Mouse (Mus musculus) right cerebral cortex, postnatal 4 days (tissue): ENCODE measurements around the gene Kif12.
A peak's percentile ranks its signal among the peaks of the same experiment; 100 is the strongest.

Experiments
- DNase-seq: peaks from one replicate; pipeline ENCODE4 v3.0.0-alpha.2; 2022

The Kif12 gene

DNA sequence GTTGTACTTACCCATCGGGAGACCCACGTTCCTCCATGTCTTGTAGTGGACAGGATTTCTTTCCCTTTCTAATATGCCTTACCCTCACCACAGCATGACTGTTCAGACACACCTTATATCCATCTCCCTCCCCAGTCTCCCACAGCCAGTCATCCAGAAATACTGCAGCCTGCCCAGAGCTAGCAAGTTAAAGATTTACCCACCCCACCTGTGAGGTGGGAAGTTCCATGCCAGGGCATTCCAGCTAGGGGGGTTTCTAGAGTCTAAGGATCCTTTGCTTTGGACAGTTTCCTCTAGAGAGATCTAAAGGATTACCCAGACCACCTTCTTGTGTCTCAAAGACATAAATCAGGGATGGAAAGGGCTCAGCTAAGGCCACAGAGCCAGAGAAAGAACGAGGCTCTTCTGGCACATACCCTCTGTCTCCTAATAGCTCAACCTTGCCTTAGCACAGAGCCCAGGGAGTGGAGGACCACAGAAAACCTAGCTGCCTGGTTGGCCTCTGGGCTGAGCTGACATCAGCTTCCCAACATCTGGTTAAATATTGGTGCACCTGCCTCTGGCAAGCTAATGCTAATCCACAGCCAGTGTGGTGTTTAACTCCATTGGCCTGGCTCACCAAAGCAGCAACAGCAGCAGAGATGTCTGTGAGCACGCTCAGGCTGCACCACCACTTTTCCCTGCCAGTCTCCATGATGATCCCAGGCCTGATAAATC is at the start of gene Kif12:
TSS of gene Kif12 (minus strand) at position 163 of the 717 bp plus-strand sequence.
- DNase-seq: no peak

DNA sequence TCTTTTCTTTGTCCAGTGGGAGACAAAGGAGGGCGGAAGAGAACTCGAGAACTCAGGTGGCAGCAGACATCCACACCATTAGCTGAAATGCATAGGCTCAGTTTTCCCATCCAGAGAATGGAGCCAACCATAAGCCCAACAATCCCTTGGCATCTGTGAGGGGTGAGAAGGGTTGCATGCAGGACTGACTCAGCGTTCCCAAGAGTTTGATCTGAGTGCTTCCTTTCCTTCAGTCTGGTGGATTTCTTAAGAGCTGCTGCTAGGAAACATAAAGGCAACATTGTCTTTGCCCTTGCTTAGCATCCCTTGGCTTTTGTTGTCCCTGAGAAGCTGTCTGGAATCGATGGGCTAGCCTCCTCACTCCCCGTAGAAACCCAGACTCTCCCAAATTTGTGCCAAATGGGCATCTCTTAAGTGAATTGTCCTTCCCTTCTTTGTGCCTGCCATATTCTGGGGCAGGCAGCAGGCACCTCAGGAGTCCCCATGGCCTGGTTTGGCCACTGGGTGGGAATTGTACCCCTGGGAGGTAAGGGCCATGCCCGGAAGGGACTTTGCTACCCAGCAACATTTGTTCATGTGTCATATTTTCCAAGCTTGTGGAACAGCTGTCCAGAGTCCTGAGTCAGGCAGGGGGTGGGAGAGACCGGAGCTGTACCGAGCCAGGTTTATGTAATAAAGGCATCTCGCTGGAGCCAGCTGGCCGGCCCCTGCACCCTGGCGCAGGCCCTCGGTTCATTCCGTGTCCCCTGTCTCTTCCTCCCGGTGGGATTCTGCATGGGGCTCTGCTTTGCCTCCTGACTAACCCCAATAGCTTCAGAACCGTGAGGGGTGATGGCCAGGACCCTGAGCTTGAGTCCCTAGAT is 49.4 kb upstream of the Kif12 start:
- no peak for DNase-seq

DNA sequence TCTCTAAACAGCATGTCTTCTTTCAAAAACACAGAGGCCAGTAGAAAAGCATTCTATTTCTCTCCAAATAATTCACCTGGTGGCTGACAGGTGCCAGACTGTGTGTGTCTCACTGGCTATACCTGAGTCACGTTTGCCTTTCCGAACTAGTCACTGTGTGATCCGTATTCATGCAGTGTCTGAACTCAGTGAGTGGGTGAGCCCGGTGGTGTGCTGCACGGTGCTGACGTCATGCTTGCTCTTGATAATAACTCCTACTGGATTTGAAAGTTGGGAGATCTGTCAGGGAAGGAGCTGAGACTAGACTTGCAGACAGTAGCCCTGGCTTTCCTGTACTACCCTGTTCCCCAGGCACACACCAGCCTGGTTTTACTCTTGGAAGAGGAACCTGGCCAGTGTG is 47.7 kb upstream of the Kif12 start:
- DNase-seq: no peak

DNA sequence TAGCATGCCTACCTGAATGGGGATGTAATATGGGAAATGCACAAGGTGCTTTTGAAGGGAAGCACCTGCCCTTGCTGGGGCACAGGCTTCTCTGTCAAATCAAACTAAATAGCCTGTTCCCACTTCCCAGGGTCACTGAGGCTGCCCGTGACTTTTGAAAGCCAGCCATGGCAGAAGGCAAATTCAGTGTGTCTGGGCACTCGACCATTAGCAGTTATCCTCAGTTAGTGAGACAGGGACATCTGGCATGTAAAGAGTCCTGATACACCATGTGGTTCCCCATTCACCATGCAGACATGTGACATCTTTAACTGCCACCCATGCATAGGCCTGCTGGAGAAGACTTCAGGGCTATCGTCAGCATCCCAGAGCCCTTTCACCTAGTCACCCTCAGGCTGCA is 47.1 kb upstream of the Kif12 start:
- no peak for DNase-seq

DNA sequence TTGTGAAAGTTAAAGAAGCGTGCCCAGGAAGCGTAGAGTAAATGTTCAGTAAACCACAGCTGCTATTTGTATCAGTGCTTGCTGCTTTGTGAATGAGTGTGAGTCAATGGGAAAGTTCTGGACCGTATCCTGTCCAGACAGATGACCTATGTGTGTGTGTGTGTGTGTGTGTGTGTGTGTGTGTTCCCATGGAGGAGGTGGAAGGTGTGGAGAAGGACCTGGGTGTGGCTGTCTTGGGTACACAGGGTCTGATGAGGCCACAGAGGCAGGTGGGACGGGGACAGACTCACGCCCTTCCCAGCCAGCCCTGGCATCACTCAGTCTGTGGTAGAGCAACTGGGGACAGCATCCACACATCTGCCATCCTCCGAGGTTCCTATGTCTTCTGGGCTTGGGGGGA is 45.6 kb upstream of the Kif12 start:
- DNase-seq: no peak

DNA sequence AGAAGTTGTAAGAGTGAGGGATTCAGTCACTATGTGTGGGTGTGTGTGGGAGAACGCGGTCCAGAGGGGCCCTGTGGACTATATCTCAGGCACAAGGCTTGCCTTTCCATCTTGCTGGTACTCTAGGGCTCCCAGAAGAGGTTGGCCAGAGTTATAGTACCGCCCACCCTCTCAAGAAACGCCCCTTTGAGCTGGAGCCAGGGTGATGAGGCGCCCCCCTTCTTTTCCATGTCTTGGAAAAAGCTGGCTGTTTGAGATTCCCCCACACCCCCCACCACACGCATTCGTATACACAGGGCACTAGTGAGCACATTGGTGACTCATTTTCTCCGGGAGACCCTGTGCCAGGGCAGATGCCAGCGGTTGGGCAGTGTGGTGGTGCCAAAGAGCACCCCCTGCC is 44.6 kb upstream of the Kif12 start:
- DNase-seq: no peak

DNA sequence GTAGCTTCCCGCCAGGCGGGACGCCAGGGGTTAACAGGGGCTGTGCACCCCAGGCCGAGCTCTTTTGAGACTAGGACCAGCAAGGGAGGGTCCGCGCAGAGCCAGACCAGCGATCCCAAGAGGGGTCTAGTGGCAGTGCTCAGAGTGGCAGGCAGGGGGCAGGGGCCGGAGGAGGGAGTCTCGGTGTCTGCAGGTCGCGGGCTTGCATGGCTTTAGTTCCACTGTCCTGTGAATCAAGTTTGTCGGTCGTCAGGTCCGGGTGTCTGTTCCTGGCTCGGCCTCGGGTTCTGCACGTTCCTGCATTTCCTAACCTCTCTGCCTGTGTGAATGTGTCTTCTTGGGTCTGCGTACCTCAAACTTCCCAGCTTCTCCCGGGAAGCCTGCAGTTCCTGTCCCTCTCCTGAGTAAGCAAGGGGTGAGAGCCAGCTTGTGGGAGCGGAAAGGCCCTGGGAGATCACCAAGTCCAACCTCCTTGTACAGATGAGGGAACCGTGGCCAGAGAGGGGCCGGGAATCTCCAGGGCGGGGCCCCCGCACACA is 44.1 kb upstream of the Kif12 start:
- DNase-seq: peak; percentile 48

DNA sequence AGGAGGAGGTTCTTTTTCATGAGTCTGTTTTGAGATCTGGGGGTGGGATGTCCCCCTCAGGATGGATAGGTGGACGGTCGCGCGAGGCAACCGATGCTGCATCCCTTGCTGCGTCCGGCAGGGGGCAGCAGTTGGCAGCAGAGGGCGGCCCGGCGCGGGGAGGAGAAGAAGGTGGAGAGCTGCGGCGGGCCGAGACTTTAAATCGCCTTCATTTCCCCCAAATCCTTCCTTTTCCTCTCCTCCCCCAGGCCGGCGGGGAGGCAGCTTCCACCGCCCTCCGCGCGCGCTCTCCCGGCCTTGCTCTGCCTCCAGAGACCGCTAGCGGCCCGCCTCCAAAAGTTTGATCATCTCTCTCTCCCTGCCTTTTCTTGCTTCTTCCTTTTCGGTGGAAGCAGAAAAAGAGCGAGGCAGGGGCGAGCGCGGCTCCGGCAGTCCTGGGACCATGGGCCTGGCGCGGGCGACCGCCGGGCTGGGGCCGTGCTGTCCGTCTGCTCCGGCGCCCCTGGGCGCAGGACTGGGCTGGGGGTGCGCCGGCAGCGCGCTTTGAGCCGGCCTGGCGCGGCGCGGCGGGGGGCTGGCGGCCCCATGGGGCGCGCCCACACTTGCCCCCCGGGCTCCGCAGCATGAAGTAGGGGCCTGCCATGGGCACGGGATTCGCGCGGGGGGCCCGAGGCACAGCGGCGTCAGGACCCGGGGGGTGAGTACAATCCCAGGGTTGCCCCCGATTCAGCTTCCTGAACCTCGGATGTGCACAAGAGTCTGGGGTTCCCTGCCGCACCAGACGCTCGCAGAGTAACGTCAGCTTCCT is 43.5 kb upstream of the Kif12 start:
- DNase-seq: peak; percentile 84

DNA sequence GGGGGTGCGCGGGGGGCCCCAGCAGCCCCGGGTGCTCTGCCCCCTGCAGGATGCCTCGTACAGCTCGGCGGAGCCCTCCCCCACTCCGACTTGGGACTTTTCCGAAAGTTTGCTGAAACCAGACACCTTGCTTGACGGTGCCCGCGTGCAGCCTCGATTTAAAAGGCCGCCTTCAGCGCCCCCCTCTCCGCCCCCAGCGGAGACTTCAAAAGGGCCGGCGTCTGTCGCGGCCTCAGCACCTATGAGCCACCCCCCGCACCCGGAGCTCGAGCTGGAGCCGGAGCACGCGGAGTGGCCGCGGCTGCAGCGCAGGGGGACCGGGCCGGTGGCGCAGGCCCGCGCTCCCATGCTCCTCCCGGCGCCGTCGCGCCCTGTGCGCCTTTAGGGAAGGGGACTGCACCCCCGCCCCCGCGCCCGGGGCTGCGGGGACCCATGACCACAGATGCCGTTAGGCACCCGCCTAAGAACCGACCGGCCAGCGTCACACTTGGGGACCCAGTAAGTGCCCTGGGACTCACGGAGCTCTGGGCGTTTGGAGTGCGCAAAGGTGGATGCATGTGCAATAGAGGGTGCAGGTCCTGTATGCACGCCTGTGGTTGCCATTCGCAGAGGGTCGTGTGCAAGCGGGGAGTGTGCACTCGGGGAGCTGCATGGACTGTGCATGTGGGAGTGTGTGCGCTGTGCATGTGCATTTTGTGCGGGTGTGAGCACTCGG is 42.1 kb upstream of the Kif12 start, which contains the start of gene Col27a1:
TSS of gene Col27a1 (plus strand) at position 98 of the 715 bp plus-strand sequence.
- DNase-seq: no peak

DNA sequence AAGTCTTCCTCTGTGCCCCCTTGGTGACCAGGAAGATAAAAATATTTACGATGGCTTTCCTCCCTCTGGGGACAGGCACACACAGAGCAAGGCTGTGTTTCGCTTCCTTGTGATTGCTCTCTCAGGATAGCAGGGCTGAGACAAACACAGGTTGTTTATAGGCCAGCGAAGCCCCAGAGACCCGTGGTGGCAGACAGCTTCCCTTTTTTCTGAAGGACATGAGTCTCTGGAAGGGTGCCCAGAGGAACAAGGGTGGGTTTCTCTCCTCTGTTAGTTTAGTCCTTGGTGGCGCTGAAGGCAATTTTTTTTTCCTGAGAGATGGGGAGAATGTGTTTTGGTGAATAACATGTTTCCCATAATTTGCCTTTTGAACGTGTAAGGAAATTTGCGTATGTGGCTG is 33.7 kb upstream of the Kif12 start:
- DNase-seq: no peak

DNA sequence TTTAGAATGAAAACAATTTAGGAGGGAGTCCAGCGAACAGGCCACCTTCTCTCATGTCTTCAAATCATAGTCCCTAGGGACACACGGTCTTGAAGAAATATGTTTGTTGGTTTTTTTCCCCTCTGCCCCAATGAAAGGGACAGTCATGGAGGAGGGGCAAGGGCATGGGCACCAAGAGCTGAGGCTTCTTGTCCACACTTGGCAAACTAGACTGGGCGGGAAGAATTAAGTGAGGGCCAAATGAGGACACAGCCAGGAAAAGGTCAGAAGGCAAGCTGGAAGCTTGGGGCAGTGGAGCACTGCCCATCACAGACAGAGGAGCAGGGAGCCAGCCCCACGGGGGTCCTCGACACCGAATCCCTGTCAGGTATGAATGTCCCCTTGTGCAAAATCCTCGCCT is 31.9 kb upstream of the Kif12 start:
- no peak for DNase-seq

DNA sequence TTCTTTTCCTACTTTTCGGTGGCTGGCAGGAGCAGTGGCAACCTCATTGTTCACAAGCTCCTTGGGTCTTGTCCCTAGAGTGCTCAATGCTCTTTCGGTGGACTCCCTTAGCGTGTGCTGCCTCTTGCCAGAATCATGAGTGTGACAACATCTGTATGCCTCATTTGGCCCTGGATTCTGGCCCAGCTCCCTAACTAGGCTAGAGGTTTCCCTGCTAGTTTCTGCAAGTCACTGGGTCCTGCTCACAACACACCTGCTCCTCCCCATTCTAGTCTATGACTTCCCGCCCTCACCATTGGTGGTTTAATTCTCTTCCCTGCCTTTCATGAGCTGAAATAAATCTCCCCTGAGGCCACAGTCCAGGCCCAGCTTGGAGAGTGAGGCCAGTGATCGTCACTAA is 27.4 kb upstream of the Kif12 start:
- DNase-seq: no peak

DNA sequence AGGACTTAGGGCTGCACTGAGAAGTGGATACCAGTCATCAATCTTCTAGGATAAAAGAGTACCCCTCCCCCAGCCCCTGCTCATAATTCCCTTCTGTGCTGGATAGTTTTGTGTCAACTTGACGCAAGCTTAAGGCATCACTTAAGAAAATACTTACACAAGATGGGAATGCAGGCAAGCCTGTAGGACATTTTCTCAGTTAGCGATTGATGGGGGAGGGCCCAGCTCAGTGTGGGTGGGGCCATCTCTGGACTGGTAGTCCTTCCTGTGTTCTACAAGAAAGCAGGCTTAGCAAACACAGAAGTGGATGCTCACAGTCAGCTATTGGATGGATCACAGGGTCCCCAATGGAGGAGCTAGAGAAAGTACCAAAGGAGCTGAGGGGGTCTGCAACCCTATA is 22.4 kb upstream of the Kif12 start:
- DNase-seq: no peak

DNA sequence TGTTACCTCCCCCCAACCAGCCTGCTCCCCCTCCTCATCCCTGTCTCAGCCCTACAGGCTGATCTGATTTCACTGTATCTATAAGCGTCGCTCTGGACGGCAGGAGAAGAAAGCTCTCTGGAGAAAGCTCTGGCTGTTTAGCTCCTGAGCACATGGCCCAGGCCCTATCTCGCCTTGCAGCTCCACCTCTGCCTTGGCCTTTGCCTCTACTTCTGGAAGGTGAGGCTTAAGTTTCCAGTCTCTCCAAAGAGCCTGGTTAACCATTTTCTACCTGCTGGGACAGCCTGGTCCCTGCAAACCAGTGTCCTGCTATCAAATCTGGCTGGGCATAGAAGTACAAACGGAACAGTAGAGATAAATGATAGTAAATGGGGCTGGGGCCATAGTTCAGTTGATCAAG is 19.7 kb upstream of the Kif12 start:
- no peak for DNase-seq

DNA sequence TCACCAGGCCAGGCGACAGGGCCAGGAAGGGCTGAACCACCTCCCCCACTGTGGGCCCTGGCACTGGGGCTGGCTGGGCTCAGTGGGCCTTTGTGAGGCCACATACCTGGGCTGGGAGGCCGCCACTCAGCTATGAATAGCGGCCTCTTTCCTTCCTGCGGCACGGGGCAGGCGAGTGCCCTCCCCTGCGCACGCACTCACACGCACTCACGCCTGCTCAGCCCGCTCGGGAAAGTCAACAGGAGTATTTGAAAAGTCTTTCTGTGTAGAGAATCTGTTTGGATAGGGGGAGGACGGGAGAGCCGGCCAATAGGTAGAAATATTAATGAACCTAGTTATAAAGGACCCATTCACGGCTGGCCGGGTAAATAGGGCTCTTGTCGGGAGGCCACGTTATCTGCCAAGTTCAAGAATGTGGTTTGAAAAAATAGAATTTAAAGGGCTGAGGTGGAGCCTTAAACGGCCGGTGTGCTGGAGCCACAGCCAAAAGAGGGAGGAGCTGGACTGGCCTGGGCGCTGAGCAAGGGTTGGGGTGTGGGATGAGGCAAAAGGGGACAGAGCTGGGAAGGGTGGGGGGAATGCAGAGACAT is 14.4 kb upstream of the Kif12 start:
- no peak for DNase-seq

DNA sequence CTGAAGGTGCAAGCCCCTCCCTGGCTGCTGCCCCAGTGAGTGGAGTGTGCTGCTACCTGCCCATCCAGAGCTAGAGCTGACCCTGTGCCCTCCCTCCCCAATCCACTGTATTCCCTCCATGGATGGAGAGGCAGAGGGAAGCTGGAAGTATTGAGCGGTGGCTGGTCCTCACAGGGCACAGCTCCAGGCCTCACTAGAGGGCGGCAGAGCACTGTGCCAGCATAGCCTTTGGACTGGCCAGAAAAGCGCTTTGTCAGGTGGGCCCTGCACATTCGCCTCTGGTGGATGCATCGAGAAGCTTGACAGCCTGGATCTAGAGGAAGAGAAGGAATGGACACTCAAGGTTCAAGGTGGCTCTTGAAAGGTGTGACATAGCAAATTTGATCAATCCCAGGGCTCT is 9.6 kb upstream of the Kif12 start:
- DNase-seq: peak; percentile 68

DNA sequence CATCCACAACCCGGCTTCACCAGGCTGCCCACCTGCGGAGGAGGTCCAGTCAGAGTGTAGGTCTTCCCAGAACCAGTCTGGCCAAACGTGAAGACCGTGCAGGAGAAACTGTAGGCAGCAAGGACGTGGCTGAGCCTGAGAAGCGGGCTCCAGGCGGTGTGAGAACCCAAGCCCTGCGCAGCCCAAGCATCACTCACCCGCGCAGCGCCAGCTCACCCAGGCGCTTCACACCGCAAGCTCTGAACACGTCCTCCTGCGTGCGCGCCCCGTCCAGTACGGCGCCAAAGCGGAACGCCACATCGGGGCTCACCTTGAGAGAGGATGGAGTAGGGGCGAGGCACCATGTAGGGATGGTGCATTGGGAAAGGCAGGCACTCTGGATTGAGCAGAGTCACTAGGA is 809 bp downstream of the Kif12 start:
- no peak for DNase-seq

DNA sequence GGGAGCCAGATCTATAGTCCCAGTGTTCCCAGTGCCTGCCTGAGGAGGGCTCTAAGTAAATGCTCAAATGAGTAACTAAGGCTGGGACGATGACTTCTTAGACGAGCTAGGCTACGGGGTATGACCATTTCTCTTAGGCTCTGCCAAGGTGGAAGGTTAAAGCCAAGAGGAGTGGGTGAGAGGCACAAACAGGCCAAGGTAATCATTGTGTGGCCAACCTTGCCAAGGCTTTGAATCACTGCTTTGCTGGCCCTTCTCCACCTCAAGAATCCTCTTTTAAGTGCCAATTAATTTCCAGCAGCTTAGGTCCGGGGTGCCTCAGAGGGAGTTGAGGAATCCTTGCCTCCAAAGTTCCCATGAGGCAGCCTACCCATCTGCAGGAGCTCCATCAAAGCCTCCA is 1.9 kb downstream of the Kif12 start:
- DNase-seq: no peak

DNA sequence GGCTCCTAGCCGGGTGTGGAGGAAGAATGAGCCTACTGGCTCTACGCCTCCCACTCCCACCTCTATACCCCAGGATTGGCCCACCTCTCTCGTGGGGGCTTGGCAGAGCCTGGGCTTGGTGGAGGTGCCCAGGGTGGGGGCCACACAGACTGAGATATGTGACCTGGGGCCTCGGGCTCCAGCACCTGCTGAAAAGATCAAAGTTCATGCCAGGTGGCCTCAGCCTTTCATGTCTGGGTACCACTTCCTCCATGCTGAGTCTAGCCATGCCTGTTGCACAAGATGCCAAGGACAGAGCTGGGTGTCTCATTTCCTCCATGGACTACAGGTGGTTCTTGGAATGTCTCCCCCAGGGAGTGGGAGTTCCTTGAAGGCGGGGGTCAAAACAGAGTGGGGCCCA is 5.6 kb downstream of the Kif12 start:
- DNase-seq: no peak

DNA sequence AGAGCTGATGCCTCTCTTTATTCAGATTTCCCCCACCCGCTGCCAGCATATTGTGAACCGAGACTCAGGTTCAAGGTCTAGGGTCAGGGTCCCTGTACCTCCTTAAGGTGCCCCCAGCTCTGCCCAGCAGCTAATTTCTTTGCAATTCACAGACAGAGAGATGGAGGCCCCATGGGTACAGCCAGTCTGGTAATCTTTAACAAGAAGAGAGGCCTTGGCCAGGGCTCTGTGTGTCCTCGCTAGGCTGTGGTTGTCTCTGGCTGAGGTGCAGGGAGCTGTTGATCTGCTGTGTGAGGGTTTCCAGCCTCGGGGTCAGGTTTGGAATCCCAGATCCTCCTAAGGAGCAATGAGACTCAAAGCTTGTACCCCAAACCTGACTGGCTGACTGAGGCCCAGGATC is 6.3 kb downstream of the Kif12 start:
- no peak for DNase-seq

DNA sequence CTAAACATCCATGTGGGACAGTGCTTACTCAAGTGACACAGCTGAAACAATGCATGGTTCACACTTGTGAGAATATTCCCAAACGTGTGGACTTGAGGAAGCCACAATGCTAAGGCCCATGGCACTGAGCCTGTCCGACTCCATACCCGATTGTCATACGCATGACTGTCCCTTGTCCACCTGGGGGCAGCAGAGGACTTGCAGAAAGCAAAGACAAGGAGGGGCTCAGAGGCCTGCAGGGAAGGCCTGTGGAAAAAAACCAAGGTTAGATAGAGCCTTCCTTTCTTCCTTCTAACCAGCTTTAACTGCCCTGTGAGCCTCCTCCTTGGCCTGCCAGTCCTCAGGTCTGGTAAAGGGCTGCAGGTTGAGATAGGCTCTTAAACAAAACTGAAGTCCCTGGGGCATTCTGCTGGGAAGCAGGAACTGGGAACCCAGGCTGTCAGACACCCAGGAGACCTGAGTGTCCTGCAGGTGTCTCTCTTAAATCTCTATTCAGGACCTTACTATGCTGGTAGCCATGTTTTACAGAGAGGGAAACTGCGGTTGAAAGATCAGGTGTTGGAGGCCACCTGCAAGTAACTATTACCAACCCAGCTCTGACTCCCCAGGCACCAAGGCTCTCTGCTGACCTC is 12.9 kb downstream of the Kif12 start:
- DNase-seq: peak; percentile 97

DNA sequence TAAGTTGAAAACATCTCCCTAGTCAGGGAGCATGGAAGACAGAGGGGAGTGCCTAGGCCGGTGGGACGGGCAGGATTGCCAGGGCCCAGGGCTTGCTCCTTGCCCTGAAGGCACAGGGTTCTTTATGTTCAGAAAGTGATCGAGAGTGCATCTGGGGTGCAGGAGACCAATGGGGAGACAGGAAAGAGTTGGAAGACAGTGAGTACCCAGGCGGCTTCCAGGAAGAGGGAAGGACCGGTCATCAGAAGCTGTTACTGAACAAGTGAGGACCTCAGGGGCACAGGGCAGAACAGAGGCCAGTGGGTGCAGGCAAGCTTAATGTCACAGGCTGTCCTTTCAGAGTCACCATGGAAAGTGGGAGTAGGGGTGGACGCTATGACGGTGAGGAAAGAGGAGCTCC is 13.7 kb downstream of the Kif12 start:
- DNase-seq: no peak
